In the genomic region with DNA sequence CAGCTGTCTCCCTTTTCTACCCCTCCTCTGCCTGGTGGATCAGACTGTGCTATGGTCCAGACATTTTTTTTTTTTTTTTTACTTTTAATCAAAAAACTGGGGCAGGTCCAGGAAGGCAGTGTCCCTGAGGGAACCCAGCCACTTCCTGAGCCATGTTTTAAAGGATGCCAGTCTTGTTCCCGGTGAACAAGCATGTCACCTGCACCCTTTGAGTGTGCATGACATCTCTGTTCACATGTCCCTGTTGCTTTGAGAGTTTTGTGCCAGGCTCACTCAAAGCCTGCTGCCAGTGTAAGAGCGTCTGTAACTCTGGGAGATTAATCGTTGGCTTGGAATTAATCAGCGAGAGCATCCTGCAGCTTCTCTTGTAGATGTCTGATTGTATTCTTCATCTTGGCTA, we compare ENCODE assay signal across 16 mouse cellular contexts. TPM values are rescaled to one million over a fixed set of nuclear protein-coding genes. Genes with fewer than 3 reads are reported as not detected.
DNase-seq lines count a peak whose midpoint lies in the region; ATAC-seq and TF ChIP-seq lines count a peak whose summit lies in the region.
"Had no signal": no experiment of that assay in that cellular context is flagged by ENCODE, and none has a peak within 500 bp of the region (broad histone marks: within the 10 kb centered on the region; RNA-seq: fewer than 3 reads in every experiment).

No protein-coding gene starts in this region.

- H3K4me1 ChIP-seq in kidney, adult 2 months (ENCODE audit: control insufficient read depth, insufficient read depth, low read length), result no peaks in the 10 kb centered on the region
- peaks cover 20% of the 10 kb centered on the region for H3K4me1 ChIP-seq in forebrain, embryonic 12.5 days
- H3K4me1 ChIP-seq in hindbrain, embryonic 15.5 days (replicated peaks), result peaks cover 24% of the 10 kb centered on the region

- no peak for TF ChIP-seq POLR2A in kidney, adult 2 months (IDR thresholded peaks at IDR 0.05; ENCODE audit: low read depth, low read length)

- no peak overlapping the region for H3K9ac ChIP-seq in forebrain, embryonic 12.5 days
- no peak overlapping the region for H3K9ac ChIP-seq in hindbrain, embryonic 15.5 days
- H3K9ac ChIP-seq: liver, postnatal 0 days had no signal

- TF ChIP-seq CTCF in kidney, adult 2 months (conservative IDR thresholded peaks at IDR 0.05; ENCODE audit: insufficient read depth, insufficient read length, low read depth, low read length), result no peak

- no peaks in the 10 kb centered on the region for H3K9me3 ChIP-seq in forebrain, embryonic 12.5 days
- H3K9me3 ChIP-seq in hindbrain, embryonic 15.5 days, result no peaks in the 10 kb centered on the region
- H3K9me3 ChIP-seq: megakaryocyte, embryonic 14.5 days had no signal

- H3K27ac ChIP-seq in kidney, adult 2 months (ENCODE audit: insufficient read depth, low read depth, low read length), result no peak overlapping the region
- H3K27ac ChIP-seq in forebrain, embryonic 12.5 days, result peak overlapping the region; percentile 50
- H3K27ac ChIP-seq in hindbrain, embryonic 15.5 days (replicated peaks), result peak overlapping the region; percentile 61

- no peak for ATAC-seq in forebrain, embryonic 12.5 days (ENCODE audit: low FRiP score)
- ATAC-seq in hindbrain, embryonic 15.5 days (ENCODE audit: low FRiP score, low read depth), result peak; percentile 65
- ATAC-seq: CD4-positive, CD25-positive, alpha-beta regulatory T cell, adult 4 months; liver, postnatal 0 days had no signal

- no peak overlapping the region for H3K4me2 ChIP-seq in forebrain, embryonic 12.5 days
- H3K4me2 ChIP-seq in hindbrain, embryonic 15.5 days, result no peak overlapping the region

- DNase-seq in kidney, adult 2 months, result peak; percentile 30
- no peak for DNase-seq in kidney, adult 18-20 months
- peak; percentile 39 for DNase-seq in retina, embryonic 14.5 days (ENCODE audit: low spot score)
- DNase-seq in right cerebral cortex, adult 2 months (ENCODE audit: low spot score in 2 of 2), result no peak
- no peak for DNase-seq in lung, postnatal 4 days
- DNase-seq in thymus, postnatal 4 days, result no peak
- DNase-seq: adrenal gland, postnatal 36 days; cerebellum, adult 9-11 months; gastrocnemius, postnatal 10 days; kidney, postnatal 36 days; liver, postnatal 0 days; thymus, postnatal 36 days had no signal

- no peaks in the 10 kb centered on the region for H3K27me3 ChIP-seq in kidney, adult 2 months (replicated peaks; ENCODE audit: control insufficient read depth, insufficient read depth, low read length)
- no peaks in the 10 kb centered on the region for H3K27me3 ChIP-seq in forebrain, embryonic 12.5 days
- no peaks in the 10 kb centered on the region for H3K27me3 ChIP-seq in hindbrain, embryonic 15.5 days
- H3K27me3 ChIP-seq: megakaryocyte, embryonic 14.5 days had no signal

- H3K4me3 ChIP-seq in kidney, adult 2 months (ENCODE audit: insufficient read depth, low read depth, low read length), result no peak overlapping the region
- H3K4me3 ChIP-seq in forebrain, embryonic 12.5 days (replicated peaks), result no peak overlapping the region
- H3K4me3 ChIP-seq in hindbrain, embryonic 15.5 days, result no peak overlapping the region
- H3K4me3 ChIP-seq: megakaryocyte, embryonic 14.5 days had no signal

- H3K36me3 ChIP-seq in kidney, adult 2 months (ENCODE audit: control insufficient read depth, insufficient read depth, low read length), result no peaks in the 10 kb centered on the region; the same call in 1 of the 2 replicates
- H3K36me3 ChIP-seq in forebrain, embryonic 12.5 days (replicated peaks), result peaks cover 35% of the 10 kb centered on the region
- no peaks in the 10 kb centered on the region for H3K36me3 ChIP-seq in hindbrain, embryonic 15.5 days

- WGBS in kidney, adult 2 months, result 73% methylated on average over 4 of the region's 4 CpGs
- WGBS in forebrain, embryonic 12.5 days, result 59% methylated on average over 4 of the region's 4 CpGs
- 31% methylated on average over 4 of the region's 4 CpGs for WGBS in hindbrain, embryonic 15.5 days

RNA-seq across cellular contexts. Expression of a gene that starts 11.1 kb away (rescaled TPM):
- polyA plus RNA-seq in kidney, adult 2 months (2012; rRNA removed), result 6.6 TPM in 2 replicates
- polyA plus RNA-seq in forebrain, embryonic 12.5 days (2016; fragmentation: Nextera tagmentation; extraction: Ambion mirVana), result 22.5 and 23.1 TPM in 2 replicates
- polyA plus RNA-seq in hindbrain, embryonic 15.5 days (2015; fragmentation: Nextera tagmentation; extraction: Ambion mirVana), result 19.1 and 20.5 TPM in 2 replicates

RNA-seq across cellular contexts. Expression of a gene that starts 28.7 kb away (rescaled TPM):
- polyA plus RNA-seq in kidney, adult 2 months (2012; rRNA removed), result 4.5 and 5.4 TPM in 2 replicates
- polyA plus RNA-seq in forebrain, embryonic 12.5 days (2016; fragmentation: Nextera tagmentation; extraction: Ambion mirVana), result 29.2 and 34.5 TPM in 2 replicates
- 8.3 and 9.5 TPM in 2 replicates for polyA plus RNA-seq in hindbrain, embryonic 15.5 days (2015; fragmentation: Nextera tagmentation; extraction: Ambion mirVana)

RNA-seq across cellular contexts. Expression of a gene that starts 28.9 kb away (rescaled TPM):
- polyA plus RNA-seq in kidney, adult 2 months (2012; rRNA removed), result 29.6 and 31.3 TPM in 2 replicates
- 19.4 and 20.6 TPM in 2 replicates for polyA plus RNA-seq in forebrain, embryonic 12.5 days (2016; fragmentation: Nextera tagmentation; extraction: Ambion mirVana)
- polyA plus RNA-seq in hindbrain, embryonic 15.5 days (2015; fragmentation: Nextera tagmentation; extraction: Ambion mirVana), result 9.6 and 12.2 TPM in 2 replicates

RNA-seq across cellular contexts. Expression of a gene that starts 58.6 kb away (rescaled TPM):
- polyA plus RNA-seq in kidney, adult 2 months (2012; rRNA removed), result 43.7 and 44.0 TPM in 2 replicates
- 33.8 and 34.2 TPM in 2 replicates for polyA plus RNA-seq in forebrain, embryonic 12.5 days (2016; fragmentation: Nextera tagmentation; extraction: Ambion mirVana)
- 28.5 and 29.5 TPM in 2 replicates for polyA plus RNA-seq in hindbrain, embryonic 15.5 days (2015; fragmentation: Nextera tagmentation; extraction: Ambion mirVana)

Comparison
In these comparisons a context has a peak if more than half of its experiments do, and no peak if none do; other contexts are left out.
1. DNase-seq: peak in kidney, adult 2 months (single experiment) and retina, embryonic 14.5 days (single experiment); none in kidney, adult 18-20 months (single experiment), right cerebral cortex, adult 2 months (0 of 2), lung, postnatal 4 days (0 of 2) and thymus, postnatal 4 days (single experiment).